ENCODE assay signal across 8 mouse cellular contexts in the genomic region with DNA sequence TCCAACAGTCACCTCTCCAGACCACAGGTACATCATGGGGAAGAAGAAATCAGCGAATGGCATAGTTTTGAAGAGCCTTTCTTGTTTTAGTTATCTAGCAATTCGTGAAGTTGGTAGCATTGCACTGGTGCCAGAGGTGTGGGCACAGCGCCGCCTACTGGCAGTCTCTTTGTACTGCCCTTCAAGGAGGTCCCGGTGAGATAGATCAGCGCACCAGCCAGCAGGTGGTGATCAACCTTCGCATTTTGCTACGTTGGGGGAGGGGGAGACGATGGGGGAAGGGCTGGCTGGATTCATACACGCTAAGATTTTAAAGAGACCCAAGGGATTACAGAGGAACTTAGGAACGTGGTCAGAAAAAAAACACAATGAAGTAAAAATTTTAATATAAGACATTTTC.
DNase-seq lines count a peak whose midpoint lies in the region; ATAC-seq lines count a peak whose summit lies in the region.

No protein-coding gene starts in this region.

- no peaks in the 10 kb centered on the region for H3K4me1 ChIP-seq in hindbrain, embryonic 13.5 days (replicated peaks)

- H3K4me2 ChIP-seq in hindbrain, embryonic 13.5 days = 0 out of 2 replicates have a peak overlapping the region, but pooled peaks have one; percentile 10

- peak; percentile 71 for DNase-seq in Muller cell, postnatal 12 days (ENCODE audit: inconsistent ontology term)
- DNase-seq in cerebellum, adult 9-10 months = peak; percentile 77
- DNase-seq in frontal cortex, postnatal 10 days (ENCODE audit: low spot score in 2 of 2) = peak; percentile 34 to 75
- peak; percentile 87 to 90 for DNase-seq in layer of hippocampus, postnatal 10 days (ENCODE audit: low spot score in 2 of 2)
- peak; percentile 70 for DNase-seq in lung, postnatal 25 days (ENCODE audit: low spot score)
- DNase-seq in retina, postnatal 1 day = peak; percentile 85
- DNase-seq in urinary bladder, adult 18-20 months (ENCODE audit: low spot score in 2 of 2) = peak; percentile 44 to 59

- no peak overlapping the region for H3K27ac ChIP-seq in hindbrain, embryonic 13.5 days

- WGBS in hindbrain, embryonic 13.5 days = under 1% methylated on average over 11 of the region's 11 CpGs

- H3K9me3 ChIP-seq in hindbrain, embryonic 13.5 days = no peaks in the 10 kb centered on the region

- peak; percentile 86 for ATAC-seq in hindbrain, embryonic 13.5 days (ENCODE audit: low FRiP score)

- no peak overlapping the region for H3K9ac ChIP-seq in hindbrain, embryonic 13.5 days

- no peaks in the 10 kb centered on the region for H3K36me3 ChIP-seq in hindbrain, embryonic 13.5 days

- no peak overlapping the region for H3K4me3 ChIP-seq in hindbrain, embryonic 13.5 days

- no peaks in the 10 kb centered on the region for H3K27me3 ChIP-seq in hindbrain, embryonic 13.5 days
